Mouse (Mus musculus) cortical plate, adult 2 months (tissue): Measurements from ENCODE around the gene Adamtsl5.
A peak's percentile ranks its signal among the peaks of the same experiment; 100 is the strongest.

Source experiments
- CTCF ChIP-seq: fragments of 200-500 bp; IDR thresholded peaks from 2 replicates; pipeline ENCODE4 v1.5.1; 2011; ENCODE audit warnings: mild to moderate bottlenecking, control low read depth, low read length; ENCODE audit not compliant: insufficient read depth; ENCODE audit errors: extremely low read depth
- POLR2A ChIP-seq: fragments of 200-500 bp; IDR thresholded peaks from 2 replicates; pipeline ENCODE4 v1.6.1; 2011; ENCODE audit warnings: mild to moderate bottlenecking, low read length, control low read depth; ENCODE audit not compliant: insufficient read depth; ENCODE audit errors: extremely low read depth

DNA sequence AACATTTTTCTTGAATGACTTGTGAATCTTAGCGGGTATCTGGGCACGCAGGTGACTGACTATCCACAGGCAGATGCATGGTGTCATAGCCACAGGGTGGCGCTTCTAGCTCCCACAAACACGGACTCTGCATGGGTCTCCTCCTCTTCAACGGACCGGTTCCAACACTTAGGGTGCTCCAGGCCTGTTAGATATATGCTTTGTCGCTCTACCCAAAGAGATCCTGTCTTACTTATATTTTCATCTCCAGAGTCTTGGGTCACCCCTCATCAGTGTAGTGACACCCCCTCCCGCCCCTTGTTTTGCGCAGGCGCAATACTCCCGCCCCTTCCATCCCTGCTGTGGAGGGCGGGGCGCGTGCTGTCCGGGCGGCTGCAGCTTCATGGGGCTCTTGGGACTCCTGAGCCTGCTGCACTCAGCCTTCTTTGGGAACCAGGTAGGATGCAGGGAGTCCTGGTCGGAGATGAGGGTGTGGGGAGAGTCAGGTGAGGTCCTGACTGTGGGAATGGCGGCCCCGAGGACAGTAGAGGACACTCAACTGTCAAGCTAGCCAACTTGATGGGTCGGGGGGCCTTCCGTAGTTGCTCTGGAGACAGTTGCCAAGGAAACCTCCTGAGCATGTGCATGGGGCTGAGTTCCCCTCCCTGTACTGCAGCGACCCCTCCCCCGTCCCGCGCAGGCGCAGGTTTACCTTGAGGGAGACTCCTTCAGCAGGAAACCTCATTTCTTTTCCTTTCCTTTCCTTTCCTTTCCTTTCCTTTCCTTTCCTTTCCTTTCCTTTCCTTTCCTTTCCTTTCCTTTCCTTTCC, 52.4 kb downstream of the Adamtsl5 start, which contains the start of gene Apc2:
- peak; percentile 49; the same call in 1 of the 2 replicates for TF ChIP-seq POLR2A
- peak; percentile 67 for TF ChIP-seq CTCF
